Mouse (Mus musculus) liver, postnatal 0 days (tissue): ENCODE data around the gene Bola1.

Experiments used
- CTCF ChIP-seq: sonication (generic); IDR thresholded peaks from 2 replicates; pipeline ENCODE4 v1.5.1; 2016; ENCODE audit warnings: antibody characterized with exemption, low read depth
- EP300 ChIP-seq: IDR thresholded peaks from 2 replicates; pipeline ENCODE4 v1.6.1; 2016; ENCODE audit warnings: antibody characterized with exemption, low read depth, mild to moderate bottlenecking

DNA sequence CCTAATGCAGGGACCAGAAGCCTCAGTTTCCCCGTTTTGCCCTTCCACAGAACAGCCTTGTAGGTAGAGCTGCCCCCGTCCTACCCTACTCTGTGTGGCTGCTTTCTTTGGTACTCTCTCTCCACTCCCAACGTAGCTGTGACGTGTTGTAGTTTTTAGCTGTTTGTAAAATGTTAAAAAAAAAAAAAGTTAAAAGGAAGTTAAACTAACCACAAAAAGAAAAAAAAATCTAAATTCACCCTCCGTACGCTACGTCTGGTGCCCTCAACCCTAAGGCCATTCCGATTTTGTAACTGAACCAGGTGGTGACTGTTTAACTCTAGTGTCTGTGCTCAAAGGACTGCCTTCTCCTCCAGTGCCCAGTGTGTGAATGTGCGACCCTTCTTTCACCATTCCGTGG is 24.5 kb downstream of the Bola1 start:
- TF ChIP-seq EP300 (no peak), CTCF (no peak)
